Mouse (Mus musculus) gastrocnemius, postnatal 36 days (tissue): ENCODE data around the gene Zfp574. TPM values are rescaled to one million over a fixed set of nuclear protein-coding genes. Genes with fewer than 3 reads are reported as not detected.

ENCODE experiments used
- DNase-seq, 2 experiments: peaks; one replicate each; pipeline ENCODE4 v3.0.0; 2022
- intact Hi-C: fragments of 180-260 bp; cut with DNase I; formaldehyde crosslinking; loops from one replicate; pipeline ENCODE4 v1.15.1; 2025
- total RNA-seq, 2 experiments: library from RNA; stranded (reverse); gene quantifications; 2 replicates each; pipeline ENCODE4 v1.2.3; 2021

Zfp574 gene
- total RNA-seq, 2 experiments from 2014 or later, result 6.0 to 8.0 TPM

DNA sequence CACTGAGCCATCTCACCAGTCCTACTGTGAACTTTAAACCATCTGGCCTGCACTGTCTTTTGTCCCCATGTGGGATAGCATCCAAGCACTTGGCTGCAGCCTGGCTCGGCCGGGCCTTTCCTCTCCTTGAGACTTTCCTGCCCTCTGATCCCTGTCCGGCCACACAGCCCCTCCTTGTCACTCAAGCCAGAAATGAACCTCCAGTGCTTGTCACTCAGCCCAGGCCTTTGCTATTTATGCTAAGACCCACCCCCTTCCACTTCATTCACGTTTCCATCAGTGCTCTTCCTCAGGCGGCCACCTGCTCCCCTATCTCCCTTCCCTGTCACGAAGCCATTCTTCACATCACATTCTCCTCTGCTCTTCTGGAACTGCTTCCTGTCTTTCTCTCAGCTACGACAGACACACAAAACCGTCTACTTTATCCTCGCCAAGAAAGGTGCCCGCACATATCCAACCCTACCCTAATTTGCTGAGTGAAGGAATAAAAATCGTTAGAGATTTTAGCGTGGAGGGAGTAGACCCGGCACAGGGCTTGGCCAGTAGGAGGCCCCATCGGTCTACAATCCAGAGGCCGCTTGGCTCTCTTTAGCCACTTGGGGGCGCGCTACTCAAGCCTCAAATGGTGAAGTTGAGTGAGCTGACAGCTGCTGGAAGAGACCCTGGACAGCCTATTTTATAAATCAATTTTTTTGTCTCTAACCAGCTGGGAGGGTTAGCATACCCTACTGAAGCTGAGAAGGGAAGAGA lies 33.2 kb downstream of the Zfp574 start:
- intact Hi-C loops, result no loop called here
- peak; percentile 51 to 60 for DNase-seq

DNA sequence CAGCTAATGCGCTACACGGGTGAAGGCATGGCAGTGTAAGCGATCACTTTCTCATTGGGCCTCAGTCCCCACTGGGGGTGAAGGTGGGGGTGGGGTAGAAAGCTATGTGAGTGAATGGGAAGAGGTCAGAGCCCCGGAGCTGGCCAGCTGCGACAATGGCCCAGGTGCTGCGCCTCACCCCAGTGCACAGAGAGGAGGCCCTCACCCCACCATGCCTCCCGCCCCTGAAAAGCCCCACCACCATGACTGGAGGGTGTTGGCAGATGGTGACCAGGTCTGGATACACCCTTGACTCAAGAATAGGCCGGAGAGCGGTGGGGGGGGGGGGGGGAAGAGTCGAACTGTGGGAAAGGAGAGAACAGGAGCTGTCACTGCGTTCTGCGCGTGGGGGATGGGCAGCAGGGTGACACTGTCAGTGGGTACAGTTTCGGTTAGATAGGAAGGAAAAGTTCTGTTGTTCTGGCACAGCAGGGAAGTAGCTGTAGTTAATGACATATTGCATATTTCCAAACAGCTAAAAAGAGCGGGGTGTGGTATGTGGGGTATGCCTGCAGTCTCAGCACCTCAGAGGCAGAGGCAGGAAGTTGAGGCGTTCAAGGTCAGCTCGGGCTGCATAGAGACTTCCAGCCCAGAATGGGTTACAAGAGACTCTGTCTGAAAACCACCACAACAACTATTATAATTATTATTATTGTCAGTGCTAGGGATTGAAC lies 34.6 kb downstream of the Zfp574 start:
- no peak for DNase-seq
- intact Hi-C loops, result no loop called here

DNA sequence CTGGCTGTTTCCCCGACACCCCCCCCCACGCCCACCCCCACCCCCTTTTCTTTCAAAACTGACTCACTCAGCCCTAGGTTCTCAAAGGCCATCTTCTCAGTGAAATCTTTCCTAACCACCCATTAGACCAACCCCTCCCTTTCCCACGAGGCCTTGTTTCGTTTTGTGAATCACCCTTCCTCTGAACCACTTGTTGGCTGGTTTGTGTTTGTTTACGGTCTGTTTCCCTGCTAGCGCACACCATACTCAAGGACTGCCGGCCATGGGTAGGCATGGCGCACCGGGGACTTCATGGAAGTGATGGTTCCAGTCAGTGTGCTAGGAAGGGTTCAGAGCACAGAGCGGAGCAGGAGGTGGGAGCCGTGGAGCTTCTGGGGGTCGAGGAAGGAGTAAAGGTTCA lies 37.0 kb downstream of the Zfp574 start:
- DNase-seq, result no peak
- intact Hi-C loops, result no loop called here

DNA sequence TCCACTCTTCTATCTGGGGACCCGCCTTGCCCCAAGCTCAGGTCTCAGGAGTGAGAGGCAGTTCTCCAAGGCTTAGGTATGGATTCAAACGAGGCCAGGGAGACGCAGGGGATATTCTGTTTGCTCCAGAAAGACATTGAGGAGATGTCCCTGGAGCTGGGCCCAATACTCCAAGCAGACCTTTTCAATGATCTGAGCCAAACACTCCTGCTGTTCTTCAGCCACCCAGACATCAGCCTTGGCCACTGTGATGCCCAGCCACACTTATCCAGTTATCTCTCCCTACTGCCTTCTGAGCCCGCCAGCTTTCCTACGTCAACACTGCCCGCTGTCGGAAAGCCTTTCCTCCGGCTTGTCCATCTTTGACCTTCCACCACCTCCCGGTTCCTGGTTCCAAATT lies 38.0 kb downstream of the Zfp574 start:
- DNase-seq, result no peak
- intact Hi-C loops, result no loop called here

DNA sequence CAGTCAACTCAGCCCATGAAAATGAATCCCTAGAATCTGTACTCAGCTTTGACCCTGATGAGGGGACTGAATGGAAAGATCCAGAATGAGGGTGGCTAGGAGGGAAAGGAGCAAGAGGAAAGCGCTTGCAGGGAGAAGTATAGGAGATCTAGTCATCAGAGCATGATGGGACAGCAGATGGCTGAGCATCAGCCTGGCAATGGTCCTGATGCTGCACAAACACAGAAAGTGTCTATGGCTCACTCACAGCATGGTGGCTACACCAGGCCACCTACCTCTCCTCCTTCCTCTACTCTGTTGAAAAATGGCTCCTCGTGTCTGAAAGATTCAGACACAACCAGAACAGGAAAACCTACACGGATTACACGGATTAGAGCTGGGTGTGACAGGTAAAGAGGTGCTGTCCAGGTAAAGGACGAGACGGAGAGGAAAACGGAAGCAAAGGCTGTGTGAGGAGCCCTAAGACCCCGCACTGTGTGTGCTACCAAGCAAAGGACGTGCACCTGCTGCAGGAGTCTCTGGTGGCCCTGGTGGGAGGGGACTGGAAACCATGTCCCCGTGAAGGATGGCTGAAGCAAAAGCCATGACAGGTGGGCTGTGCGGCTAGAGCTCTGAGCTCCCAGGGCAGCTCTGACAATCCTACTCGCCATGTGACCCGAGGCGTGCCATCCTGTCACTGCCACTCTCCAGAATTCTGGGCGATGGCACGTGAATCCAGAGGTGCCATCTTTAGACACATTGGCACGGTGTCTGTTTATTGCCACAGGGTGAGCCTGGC lies 40.0 kb downstream of the Zfp574 start:
- intact Hi-C loops, result no loop called here
- no peak for DNase-seq

DNA sequence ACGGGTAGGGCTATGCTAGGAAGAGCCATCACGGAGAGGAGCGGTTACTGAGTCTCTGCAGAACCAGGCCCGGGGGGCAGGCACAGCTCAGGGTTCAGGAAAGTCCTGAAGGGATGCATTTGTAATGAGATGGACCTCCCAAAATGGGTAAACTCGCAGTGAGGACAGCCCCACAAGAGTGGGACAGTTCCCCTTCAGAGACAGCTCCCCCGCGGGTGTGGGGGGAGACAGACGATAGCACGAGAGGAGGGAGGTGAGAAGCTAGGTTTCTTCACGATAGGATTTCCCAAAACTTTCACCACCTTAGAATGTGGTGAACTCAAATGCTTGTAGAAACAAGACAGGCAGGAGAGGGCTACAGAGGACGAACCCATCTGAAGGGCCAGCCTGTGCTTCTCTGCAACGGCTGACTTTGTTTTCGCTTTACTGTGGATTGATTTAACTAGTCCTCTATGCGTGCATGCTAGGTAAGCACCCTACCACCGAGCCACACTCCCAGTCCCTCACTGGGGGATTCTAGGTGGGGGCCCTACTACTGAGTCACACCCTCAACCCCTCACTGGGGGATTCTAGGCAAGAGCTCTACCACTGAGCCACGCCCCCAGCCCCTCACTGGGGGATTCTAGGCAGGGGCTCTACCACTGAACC lies 40.7 kb downstream of the Zfp574 start:
- intact Hi-C loops, result no loop called here
- DNase-seq, result no peak

DNA sequence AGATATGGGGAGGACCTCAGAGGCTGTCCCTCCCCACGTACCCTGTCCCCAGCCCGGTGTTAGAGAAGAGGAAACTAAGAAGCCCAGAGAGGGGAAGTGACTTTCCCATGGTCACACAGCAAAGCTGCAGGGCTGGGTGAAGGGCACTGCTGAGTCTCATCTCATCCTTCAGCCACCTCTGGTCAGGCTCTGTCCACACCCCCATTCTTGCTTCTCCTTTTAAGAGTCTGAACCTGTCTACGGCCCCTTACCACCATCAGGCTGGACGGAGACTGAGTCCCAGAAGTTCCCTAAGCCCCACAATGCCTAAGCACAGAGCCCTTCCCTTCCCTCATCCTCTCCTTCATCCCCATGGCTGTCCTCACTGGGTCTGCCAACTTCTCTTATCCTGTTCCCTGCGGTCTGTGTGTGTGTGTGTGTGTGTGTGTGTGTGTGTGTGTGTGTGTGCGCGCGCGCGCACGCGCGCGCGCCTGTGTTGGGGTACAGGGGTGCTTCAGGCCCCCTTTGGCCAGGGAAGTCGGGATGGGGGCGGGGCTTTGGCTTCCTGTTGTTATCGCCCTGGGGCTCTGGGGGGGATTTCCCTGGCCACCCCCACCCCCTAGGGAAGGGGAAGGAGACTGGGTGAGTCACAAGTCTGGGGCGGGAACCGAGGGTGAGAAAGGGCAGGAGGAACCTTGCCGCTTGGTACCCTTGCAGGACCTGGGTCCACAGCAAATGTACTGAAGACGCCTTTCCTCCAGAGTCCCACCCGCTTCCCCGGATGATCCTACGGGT lies 47.9 kb downstream of the Zfp574 start:
- intact Hi-C loops, result no loop called here
- no peak for DNase-seq

DNA sequence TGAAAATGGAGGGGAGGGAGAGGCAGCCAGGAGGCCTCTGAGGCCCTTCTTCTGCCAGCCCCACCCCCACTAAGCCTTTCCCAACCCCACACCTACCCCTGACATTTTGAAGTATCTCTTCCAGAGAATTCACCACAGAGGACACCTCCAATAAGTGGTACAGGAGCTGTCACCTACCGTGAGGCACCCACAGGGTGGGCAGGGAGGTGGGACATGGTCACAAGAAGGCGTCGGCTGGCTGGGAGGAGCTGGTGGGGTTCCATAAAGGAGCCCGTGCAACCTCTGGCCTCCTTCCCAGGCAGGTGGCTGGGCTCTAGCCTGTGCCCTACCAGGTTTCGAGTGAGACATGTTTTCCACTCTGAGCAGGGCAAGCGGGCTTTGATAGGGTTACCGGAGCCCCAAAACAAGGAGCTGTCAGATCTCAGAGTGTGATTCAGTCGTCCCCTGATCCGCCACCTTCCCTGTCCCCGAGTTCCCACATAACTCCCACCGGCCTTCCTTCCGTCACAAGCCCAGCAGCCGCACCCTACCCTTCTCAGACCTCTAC lies 48.9 kb downstream of the Zfp574 start:
- no peak for DNase-seq
- intact Hi-C loops, result no loop called here

DNA sequence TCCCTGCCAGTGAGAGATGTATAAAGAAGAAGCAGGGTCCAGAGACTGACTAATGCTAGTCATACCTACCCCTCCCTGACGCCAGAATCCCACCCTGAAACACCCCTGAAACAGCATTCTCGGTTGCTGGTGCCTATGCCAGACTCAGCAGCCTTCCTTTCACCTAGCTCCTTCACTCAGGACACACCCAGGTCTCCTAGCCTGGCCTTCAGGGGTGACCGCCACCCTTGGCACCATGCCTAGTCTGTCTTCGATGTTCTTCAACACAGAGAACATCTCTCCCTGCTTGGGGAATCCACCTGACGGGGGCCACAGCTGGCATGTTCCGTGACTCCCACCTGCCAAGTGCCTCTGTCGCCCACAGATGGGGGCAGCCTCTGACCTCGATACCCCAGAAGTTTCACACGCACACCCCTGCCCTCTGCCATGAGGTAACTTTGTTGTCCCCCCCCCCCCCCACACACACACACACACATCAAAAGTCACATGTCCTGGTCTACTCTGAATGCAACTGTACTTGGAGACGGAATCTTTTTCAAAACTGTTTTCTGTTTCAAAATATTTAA lies 53.4 kb downstream of the Zfp574 start:
- intact Hi-C loops, result no loop called here
- DNase-seq, result no peak

DNA sequence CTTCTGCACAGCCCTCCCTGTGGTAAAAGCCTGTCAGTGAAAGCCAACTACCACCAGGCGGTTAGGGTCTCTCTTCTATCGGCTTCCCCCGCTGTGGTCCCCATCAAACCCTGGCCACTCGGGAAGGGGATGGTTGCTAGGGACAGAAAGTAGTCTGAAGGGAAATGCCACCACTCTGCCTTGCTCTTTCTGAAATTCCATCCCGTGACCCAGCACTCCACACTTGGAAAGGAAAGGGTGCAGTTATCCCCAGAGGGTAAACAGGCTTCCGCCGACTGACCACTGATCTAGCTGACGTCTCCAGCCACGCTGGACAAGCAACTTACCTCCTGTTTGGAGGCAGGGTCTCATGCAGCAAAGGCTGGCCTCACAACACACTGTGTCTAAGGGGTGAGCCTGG lies 55.6 kb downstream of the Zfp574 start:
- DNase-seq, result no peak
- intact Hi-C loops, result no loop called here

DNA sequence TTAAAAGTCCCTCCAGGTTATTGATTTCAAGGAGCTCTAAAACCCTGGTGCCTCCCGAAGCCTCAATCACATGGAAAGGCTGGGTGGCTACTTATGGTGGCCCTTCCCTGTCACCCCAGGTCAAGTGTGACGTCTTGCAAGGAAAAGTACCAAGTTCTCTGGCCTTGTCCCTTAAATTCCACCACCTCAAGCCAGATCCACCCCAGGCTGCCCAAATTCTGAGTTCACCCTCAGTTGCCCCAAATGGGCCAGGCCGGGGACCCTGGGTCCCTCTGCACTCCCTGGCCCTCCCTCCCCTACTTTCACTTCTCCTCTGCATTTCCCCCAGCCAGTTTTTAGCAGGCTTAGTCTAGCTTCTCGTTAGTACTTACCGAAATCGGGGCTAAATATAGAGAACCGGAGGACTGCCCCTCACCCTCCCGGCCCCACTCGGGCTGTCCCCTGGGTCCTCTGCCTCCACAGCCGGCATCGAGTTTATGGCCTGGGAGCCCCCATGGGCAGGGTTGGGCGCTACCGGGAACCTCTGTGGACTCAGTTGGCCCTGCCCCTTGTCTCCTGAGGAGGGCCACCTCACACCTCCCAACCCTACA lies 57.1 kb downstream of the Zfp574 start:
- no peak for DNase-seq

DNA sequence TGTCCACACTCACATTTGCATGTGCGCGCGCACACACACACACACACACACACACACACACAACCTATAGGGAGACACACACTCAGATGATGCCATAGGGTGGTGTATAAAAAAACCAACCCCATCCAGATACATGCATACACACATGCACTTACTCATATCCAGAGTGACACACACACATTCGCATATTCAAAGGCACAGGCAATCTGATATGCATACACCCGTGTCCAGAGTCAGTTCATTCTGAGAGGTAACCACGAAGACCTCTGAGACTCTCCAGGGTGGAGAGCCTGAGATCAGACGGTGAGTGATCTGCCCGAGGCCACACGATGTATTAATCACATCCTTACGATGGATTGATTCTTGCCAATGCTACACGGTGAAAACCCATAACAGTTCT lies 58.2 kb downstream of the Zfp574 start:
- intact Hi-C loops, result loop anchor here (5.0 kb wide), 1 partner anchor 182 kb away; no protein-coding TSS in a partner anchor

More for the DNA sequence above, 57.1 kb downstream of the Zfp574 start:
- intact Hi-C loops, result no loop called here

DNA sequence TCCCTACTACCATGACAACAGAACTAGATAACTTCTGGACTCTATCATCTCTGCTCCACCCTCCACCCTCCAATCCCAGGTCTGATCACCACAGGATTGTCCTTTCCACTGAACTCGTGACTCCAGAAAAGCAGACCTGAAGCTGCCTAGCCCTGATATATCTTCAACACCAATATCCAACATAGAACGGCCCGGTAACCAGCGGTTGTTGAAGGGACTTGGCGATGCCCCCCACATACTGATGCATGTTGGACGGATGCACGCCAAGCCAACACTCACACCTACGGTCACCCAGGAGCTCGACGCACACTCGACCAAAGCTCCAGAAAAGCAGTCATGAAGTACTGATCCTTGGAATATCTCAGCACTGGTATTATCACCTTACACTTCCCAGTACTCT lies 58.9 kb downstream of the Zfp574 start:
- DNase-seq, result no peak
- intact Hi-C loops, result loop anchor here (5.0 kb wide), 1 partner anchor 181 kb away; no protein-coding TSS in a partner anchor

More for the DNA sequence above, 58.2 kb downstream of the Zfp574 start:
- DNase-seq, result no peak

DNA sequence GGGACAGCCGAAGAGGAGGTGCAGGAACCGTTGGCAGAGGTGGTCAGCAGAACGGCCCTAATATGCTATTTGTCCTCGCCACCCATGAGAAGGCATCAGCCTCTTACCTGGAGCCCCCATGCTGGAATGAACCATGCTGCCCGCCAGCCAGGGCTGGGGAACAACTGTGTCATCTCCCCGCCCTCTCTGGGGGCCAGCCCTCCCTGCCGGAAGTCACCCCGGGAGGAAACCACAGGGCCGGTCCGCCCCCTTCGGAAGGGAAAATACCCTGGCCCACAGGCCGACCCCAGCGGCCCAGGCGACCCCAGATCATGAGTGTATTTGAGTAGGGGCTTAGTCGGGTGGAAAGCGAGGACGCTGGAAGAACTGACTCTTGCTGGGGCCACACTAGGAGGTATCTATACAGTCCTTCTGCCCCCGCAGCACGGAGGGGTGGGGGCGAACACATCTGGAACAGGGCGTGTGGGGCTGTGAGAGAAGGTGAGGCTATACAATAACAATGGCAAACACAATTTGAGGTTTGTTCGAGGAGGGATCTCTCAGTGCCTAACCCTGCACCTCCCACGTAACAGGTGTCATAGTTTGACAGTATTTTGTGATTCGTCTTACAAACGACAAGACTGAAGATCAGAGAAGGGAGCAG lies 60.1 kb downstream of the Zfp574 start:
- intact Hi-C loops, result loop anchor here (2.0 to 5.0 kb wide), 2 partner anchors 56 to 180 kb away; no protein-coding TSS in a partner anchor
- DNase-seq, result no peak
